Mouse (Mus musculus) adipocyte (in vitro differentiated cells): ENCODE results near the gene Evi5.

Experiments used
- DNase-seq: peaks from one replicate; pipeline ENCODE4 v3.0.0-alpha.2; 2016; ENCODE audit warnings: low spot score

Evi5 gene

GRCm38 (mm10) chr5:107874561-107875260 is at the start of gene Evi5:
Gene Evi5 (minus strand): TSS chr5:107875107.
- no peak for DNase-seq

GRCm38 (mm10) chr5:107924564-107924963 is 49.7 kb upstream of the Evi5 start:
- DNase-seq = no peak

- no peak for DNase-seq
Observed at GRCm38 (mm10) chr5:107922836-107923235, 47.9 kb upstream of the Evi5 start.

- peak; percentile 90 for DNase-seq
Observed at GRCm38 (mm10) chr5:107921400-107922252, 46.7 kb upstream of the Evi5 start.

GRCm38 (mm10) chr5:107915280-107915679 is 40.4 kb upstream of the Evi5 start:
- no peak for DNase-seq

- no peak for DNase-seq
Observed at GRCm38 (mm10) chr5:107911012-107911411, 36.1 kb upstream of the Evi5 start.

- DNase-seq = no peak
Observed at GRCm38 (mm10) chr5:107910084-107910616, 35.2 kb upstream of the Evi5 start.

- no peak for DNase-seq
Observed at GRCm38 (mm10) chr5:107909668-107910067, 34.8 kb upstream of the Evi5 start.

GRCm38 (mm10) chr5:107908514-107909110 is 33.7 kb upstream of the Evi5 start:
- no peak for DNase-seq

- DNase-seq = no peak
Observed at GRCm38 (mm10) chr5:107904325-107904724, 29.4 kb upstream of the Evi5 start.

- no peak for DNase-seq
Observed at GRCm38 (mm10) chr5:107901014-107901615, 26.2 kb upstream of the Evi5 start.

- DNase-seq = peak; percentile 98
Observed at GRCm38 (mm10) chr5:107900206-107901013, 25.5 kb upstream of the Evi5 start, which contains the start of gene Rpl5. Gene Rpl5 (plus strand): TSS chr5:107900502.

GRCm38 (mm10) chr5:107896265-107896664 is 21.4 kb upstream of the Evi5 start:
- no peak for DNase-seq

GRCm38 (mm10) chr5:107894676-107895075 is 19.8 kb upstream of the Evi5 start:
- no peak for DNase-seq

GRCm38 (mm10) chr5:107891515-107891914 is 16.6 kb upstream of the Evi5 start:
- DNase-seq = peak; percentile 56

GRCm38 (mm10) chr5:107889994-107890888 is 15.3 kb upstream of the Evi5 start:
- DNase-seq = no peak

GRCm38 (mm10) chr5:107880710-107881109 is 5.8 kb upstream of the Evi5 start:
- DNase-seq = no peak

GRCm38 (mm10) chr5:107877053-107877452 is 2.1 kb upstream of the Evi5 start:
- DNase-seq = no peak

- no peak for DNase-seq
Observed at GRCm38 (mm10) chr5:107875261-107875611, 329 bp upstream of the Evi5 start.

- DNase-seq = no peak
Observed at GRCm38 (mm10) chr5:107873886-107874302, 1.0 kb downstream of the Evi5 start.
